Mouse (Mus musculus): ENCODE data around the gene Zmpste24.

GRCm38 (mm10) chr4:121039331-121040115, 58.5 kb downstream of the Zmpste24 start, which contains the start of gene Col9a2:
- TF ChIP-seq GATA1 (IDR thresholded peaks at IDR 0.05; ENCODE audit: borderline replicate concordance, low read length) (no peak), FLI1 (IDR thresholded peaks at IDR 0.05; ENCODE audit: low read length) (no peak)
